Mouse (Mus musculus): ENCODE results near the gene Foxp2. TPM values are rescaled to one million over a fixed set of nuclear protein-coding genes. Genes with fewer than 3 reads are reported as not detected.

The Foxp2 gene
- polyA plus RNA-seq, 1 experiment = 69.6 TPM

GRCm38 (mm10) chr6:15378261-15378660, 477.1 kb downstream of the Foxp2 start:
- peak; percentile 82 for DNase-seq (ENCODE audit: low read depth)

GRCm38 (mm10) chr6:15396462-15396861, 495.3 kb downstream of the Foxp2 start:
- TF ChIP-seq CTCF (IDR thresholded peaks at IDR 0.05; ENCODE audit: borderline replicate concordance, extremely low read depth, insufficient read depth, insufficient read length) (no peak), POLR2A (IDR thresholded peaks at IDR 0.05; ENCODE audit: borderline replicate concordance, extremely low read depth, insufficient read depth, insufficient read length, poor library complexity, severe bottlenecking) (no peak)
- peak; percentile 50 for DNase-seq (ENCODE audit: low read depth)

More at GRCm38 (mm10) chr6:15378261-15378660, 477.1 kb downstream of the Foxp2 start:
- TF ChIP-seq POLR2A (IDR thresholded peaks at IDR 0.05; ENCODE audit: borderline replicate concordance, extremely low read depth, insufficient read depth, insufficient read length, poor library complexity, severe bottlenecking) = no peak
- no peak for TF ChIP-seq CTCF (IDR thresholded peaks at IDR 0.05; ENCODE audit: borderline replicate concordance, extremely low read depth, insufficient read depth, insufficient read length)

GRCm38 (mm10) chr6:15397485-15397884, 496.3 kb downstream of the Foxp2 start:
- TF ChIP-seq POLR2A (IDR thresholded peaks at IDR 0.05; ENCODE audit: borderline replicate concordance, extremely low read depth, insufficient read depth, insufficient read length, poor library complexity, severe bottlenecking) = no peak
- TF ChIP-seq CTCF (IDR thresholded peaks at IDR 0.05; ENCODE audit: borderline replicate concordance, extremely low read depth, insufficient read depth, insufficient read length) = no peak
- peak; percentile 96 for DNase-seq (ENCODE audit: low read depth)

GRCm38 (mm10) chr6:15401138-15401537, 500.0 kb downstream of the Foxp2 start:
- peak; percentile 71 for DNase-seq (ENCODE audit: low read depth)

GRCm38 (mm10) chr6:15402026-15402425, 500.9 kb downstream of the Foxp2 start:
- no peak for TF ChIP-seq CTCF (IDR thresholded peaks at IDR 0.05; ENCODE audit: borderline replicate concordance, extremely low read depth, insufficient read depth, insufficient read length)
- TF ChIP-seq POLR2A (IDR thresholded peaks at IDR 0.05; ENCODE audit: borderline replicate concordance, extremely low read depth, insufficient read depth, insufficient read length, poor library complexity, severe bottlenecking) = no peak
- DNase-seq (ENCODE audit: low read depth) = peak; percentile 75

More at GRCm38 (mm10) chr6:15401138-15401537, 500.0 kb downstream of the Foxp2 start:
- TF ChIP-seq CTCF (IDR thresholded peaks at IDR 0.05; ENCODE audit: borderline replicate concordance, extremely low read depth, insufficient read depth, insufficient read length) (no peak), POLR2A (IDR thresholded peaks at IDR 0.05; ENCODE audit: borderline replicate concordance, extremely low read depth, insufficient read depth, insufficient read length, poor library complexity, severe bottlenecking) (no peak)

GRCm38 (mm10) chr6:15415099-15415498, 514.0 kb downstream of the Foxp2 start:
- TF ChIP-seq POLR2A (IDR thresholded peaks at IDR 0.05; ENCODE audit: borderline replicate concordance, extremely low read depth, insufficient read depth, insufficient read length, poor library complexity, severe bottlenecking) (no peak), CTCF (IDR thresholded peaks at IDR 0.05; ENCODE audit: borderline replicate concordance, extremely low read depth, insufficient read depth, insufficient read length) (peak; percentile 42; the same call in 1 of the 2 replicates)
- peak; percentile 84 for DNase-seq (ENCODE audit: low read depth)

- TF ChIP-seq CTCF (IDR thresholded peaks at IDR 0.05; ENCODE audit: borderline replicate concordance, extremely low read depth, insufficient read depth, insufficient read length) = no peak
- TF ChIP-seq POLR2A (IDR thresholded peaks at IDR 0.05; ENCODE audit: borderline replicate concordance, extremely low read depth, insufficient read depth, insufficient read length, poor library complexity, severe bottlenecking) = no peak
- DNase-seq (ENCODE audit: low read depth) = no peak
Observed at GRCm38 (mm10) chr6:15459701-15460100, 558.6 kb downstream of the Foxp2 start.

GRCm38 (mm10) chr6:15463390-15463789, 562.2 kb downstream of the Foxp2 start:
- no peak for TF ChIP-seq CTCF (IDR thresholded peaks at IDR 0.05; ENCODE audit: borderline replicate concordance, extremely low read depth, insufficient read depth, insufficient read length)
- no peak for TF ChIP-seq POLR2A (IDR thresholded peaks at IDR 0.05; ENCODE audit: borderline replicate concordance, extremely low read depth, insufficient read depth, insufficient read length, poor library complexity, severe bottlenecking)
- DNase-seq (ENCODE audit: low read depth) = no peak

- TF ChIP-seq CTCF (IDR thresholded peaks at IDR 0.05; ENCODE audit: borderline replicate concordance, extremely low read depth, insufficient read depth, insufficient read length) = no peak
- TF ChIP-seq POLR2A (IDR thresholded peaks at IDR 0.05; ENCODE audit: borderline replicate concordance, extremely low read depth, insufficient read depth, insufficient read length, poor library complexity, severe bottlenecking) = no peak
- DNase-seq (ENCODE audit: low read depth) = no peak
Observed at GRCm38 (mm10) chr6:15465471-15465870, 564.3 kb downstream of the Foxp2 start.

GRCm38 (mm10) chr6:15466634-15467033, 565.5 kb downstream of the Foxp2 start:
- no peak for TF ChIP-seq CTCF (IDR thresholded peaks at IDR 0.05; ENCODE audit: borderline replicate concordance, extremely low read depth, insufficient read depth, insufficient read length)
- no peak for TF ChIP-seq POLR2A (IDR thresholded peaks at IDR 0.05; ENCODE audit: borderline replicate concordance, extremely low read depth, insufficient read depth, insufficient read length, poor library complexity, severe bottlenecking)
- DNase-seq (ENCODE audit: low read depth) = no peak

- peak; percentile 48 for DNase-seq (ENCODE audit: low read depth)
- TF ChIP-seq CTCF (IDR thresholded peaks at IDR 0.05; ENCODE audit: borderline replicate concordance, extremely low read depth, insufficient read depth, insufficient read length) = no peak
- no peak for TF ChIP-seq POLR2A (IDR thresholded peaks at IDR 0.05; ENCODE audit: borderline replicate concordance, extremely low read depth, insufficient read depth, insufficient read length, poor library complexity, severe bottlenecking)
Observed at GRCm38 (mm10) chr6:15486909-15487308, 585.8 kb downstream of the Foxp2 start.

Other genes with a start within 250 kb of the Foxp2 start
- not detected in 2 replicates for gene Ppp1r3a, start 146.1 kb upstream of the Foxp2 start, polyA plus RNA-seq (2012; rRNA removed)

All from brain, embryonic 14.5 days (tissue).